Mouse (Mus musculus) kidney, embryonic 15.5 days (tissue): ENCODE measurements around the gene Pafah1b1. TPM values are rescaled to one million over a fixed set of nuclear protein-coding genes. Genes with fewer than 3 reads are reported as not detected.
A peak's percentile ranks its signal among the peaks of the same experiment; 100 is the strongest.

Experiments
- ATAC-seq: fragments of 200-750 bp; cut with Nextera tagmentation; replicated peaks from 2 replicates; pipeline ENCODE4 v1.8.0; 2017; ENCODE audit warnings: moderate TSS enrichment; ENCODE audit not compliant: low FRiP score
- H3K27ac ChIP-seq: fragments of 300-500 bp; sonication (generic); 2 replicates; pipeline ENCODE4 v1.5.1; 2015; ENCODE audit warnings: mild to moderate bottlenecking, inconsistent platforms
- H3K27me3 ChIP-seq: fragments of 300-500 bp; sonication (generic); 2 replicates; pipeline ENCODE4 v1.6.1; 2015; ENCODE audit warnings: inconsistent platforms
- H3K36me3 ChIP-seq: fragments of 300-500 bp; sonication (generic); 2 replicates; pipeline ENCODE4 v1.6.1; 2015; ENCODE audit warnings: inconsistent platforms
- H3K4me1 ChIP-seq: fragments of 300-500 bp; sonication (generic); 2 replicates; pipeline ENCODE4 v1.6.1; 2015; ENCODE audit warnings: inconsistent platforms
- H3K4me2 ChIP-seq: fragments of 300-500 bp; sonication (generic); 2 replicates; pipeline ENCODE4 v1.6.1; 2015; ENCODE audit warnings: moderate library complexity, mild to moderate bottlenecking, inconsistent platforms
- H3K4me3 ChIP-seq: fragments of 300-500 bp; sonication (generic); replicated peaks from 2 replicates; pipeline ENCODE4 v1.5.1; 2015; ENCODE audit warnings: mild to moderate bottlenecking, inconsistent platforms
- H3K9ac ChIP-seq: fragments of 300-500 bp; sonication (generic); 2 replicates; pipeline ENCODE4 v1.6.1; 2015; ENCODE audit warnings: mild to moderate bottlenecking, inconsistent platforms
- H3K9me3 ChIP-seq: fragments of 300-500 bp; sonication (generic); replicated peaks from 2 replicates; pipeline ENCODE4 v1.6.1; 2016; ENCODE audit warnings: inconsistent platforms
- WGBS: fragments of 180-500 bp; shearing (Covaris S2); methylation state at CpG from one replicate; pipeline ENCODE4 v1.1.7; 2015; ENCODE audit warnings: mixed read lengths; 5-methylcytosine and 5-hydroxymethylcytosine counted together
- polyA plus RNA-seq: library from polyadenylated mRNA; unstranded; fragments of >200 nt; fragmentation: Nextera tagmentation; extraction: Ambion mirVana; gene quantifications from 2 replicates; pipeline ENCODE4 v1.2.1, GENCODE M21; 2015

Gene Pafah1b1
- polyA plus RNA-seq, 1 experiment from 2014 or later, result 42.0 TPM

- 96% methylated on average over 1 of the region's 1 CpGs for WGBS
- Histone ChIP-seq H3K9me3 (no peaks in the 10 kb centered on the region), H3K36me3 (peaks cover 4% of the 10 kb centered on the region; the same call in 1 of the 2 replicates), H3K4me1 (peaks cover 15% of the 10 kb centered on the region), H3K27ac (no peak overlapping the region), H3K4me2 (no peak overlapping the region), H3K27me3 (no peaks in the 10 kb centered on the region), H3K9ac (no peak overlapping the region), H3K4me3 (no peak overlapping the region)
- no peak for ATAC-seq
These were observed 13.8 kb downstream of the Pafah1b1 start for GRCm38 (mm10) chr11:74710671-74711070.

- ATAC-seq, result no peak
- peaks cover 14% of the 10 kb centered on the region for H3K4me1 ChIP-seq
- H3K9ac ChIP-seq, result no peak overlapping the region
- no peak overlapping the region for H3K4me3 ChIP-seq
- no peaks in the 10 kb centered on the region for H3K27me3 ChIP-seq
- peaks cover 4% of the 10 kb centered on the region; the same call in 1 of the 2 replicates for H3K36me3 ChIP-seq
- no peak overlapping the region for H3K27ac ChIP-seq
- H3K4me2 ChIP-seq, result no peak overlapping the region
- 25% methylated on average over 1 of the region's 1 CpGs for WGBS
- no peaks in the 10 kb centered on the region for H3K9me3 ChIP-seq
These were observed 15.7 kb downstream of the Pafah1b1 start for GRCm38 (mm10) chr11:74708781-74709180.

- H3K27ac ChIP-seq, result no peak overlapping the region
- WGBS, result 92% methylated on average over 2 of the region's 2 CpGs
- no peaks in the 10 kb centered on the region for H3K9me3 ChIP-seq
- no peak for ATAC-seq
- H3K27me3 ChIP-seq, result no peaks in the 10 kb centered on the region
- H3K4me2 ChIP-seq, result no peak overlapping the region
- H3K36me3 ChIP-seq, result peaks cover 2% of the 10 kb centered on the region
- no peak overlapping the region for H3K9ac ChIP-seq
- peaks cover 6% of the 10 kb centered on the region for H3K4me1 ChIP-seq
- no peak overlapping the region for H3K4me3 ChIP-seq
These were observed 20.4 kb downstream of the Pafah1b1 start for GRCm38 (mm10) chr11:74704068-74704467.

GRCm38 (mm10) chr11:74699505-74699904 lies 25.0 kb downstream of the Pafah1b1 start:
- Histone ChIP-seq H3K4me3 (no peak overlapping the region), H3K4me1 (no peaks in the 10 kb centered on the region), H3K36me3 (peaks cover 42% of the 10 kb centered on the region), H3K27ac (no peak overlapping the region), H3K4me2 (no peak overlapping the region), H3K9ac (no peak overlapping the region), H3K27me3 (no peaks in the 10 kb centered on the region), H3K9me3 (no peaks in the 10 kb centered on the region)
- no peak for ATAC-seq
- WGBS, result 94% methylated on average over 2 of the region's 2 CpGs

GRCm38 (mm10) chr11:74692151-74692550 lies 32.3 kb downstream of the Pafah1b1 start:
- no peak overlapping the region for H3K4me2 ChIP-seq
- H3K9ac ChIP-seq, result no peak overlapping the region
- no peak for ATAC-seq
- 70% methylated on average over 1 of the region's 1 CpGs for WGBS
- H3K27ac ChIP-seq, result no peak overlapping the region
- no peak overlapping the region for H3K4me3 ChIP-seq
- no peaks in the 10 kb centered on the region for H3K27me3 ChIP-seq
- H3K4me1 ChIP-seq, result no peaks in the 10 kb centered on the region
- no peaks in the 10 kb centered on the region for H3K9me3 ChIP-seq
- H3K36me3 ChIP-seq, result peaks cover 62% of the 10 kb centered on the region

GRCm38 (mm10) chr11:74675156-74675555 lies 49.3 kb downstream of the Pafah1b1 start:
- no peaks in the 10 kb centered on the region for H3K9me3 ChIP-seq
- no peaks in the 10 kb centered on the region for H3K4me1 ChIP-seq
- no peak overlapping the region for H3K9ac ChIP-seq
- H3K4me3 ChIP-seq, result no peak overlapping the region
- H3K27me3 ChIP-seq, result no peaks in the 10 kb centered on the region
- no peak overlapping the region for H3K4me2 ChIP-seq
- 0 out of 2 replicates have a peak overlapping the region, but pooled peaks have one; percentile 4 for H3K27ac ChIP-seq
- WGBS, result 88% methylated on average over 4 of the region's 4 CpGs
- H3K36me3 ChIP-seq, result peaks cover 68% of the 10 kb centered on the region
- ATAC-seq, result no peak

GRCm38 (mm10) chr11:74674713-74675112 lies 49.8 kb downstream of the Pafah1b1 start:
- no peak overlapping the region for H3K9ac ChIP-seq
- H3K27ac ChIP-seq, result no peak overlapping the region
- H3K36me3 ChIP-seq, result peaks cover 67% of the 10 kb centered on the region
- ATAC-seq, result no peak
- no peaks in the 10 kb centered on the region for H3K4me1 ChIP-seq
- no peak overlapping the region for H3K4me3 ChIP-seq
- no peak overlapping the region for H3K4me2 ChIP-seq
- no peaks in the 10 kb centered on the region for H3K9me3 ChIP-seq
- WGBS, result 94% methylated on average over 8 of the region's 8 CpGs
- H3K27me3 ChIP-seq, result no peaks in the 10 kb centered on the region

- WGBS, result 91% methylated on average over 1 of the region's 1 CpGs
- no peaks in the 10 kb centered on the region for H3K27me3 ChIP-seq
- H3K27ac ChIP-seq, result no peak overlapping the region
- ATAC-seq, result no peak
- no peaks in the 10 kb centered on the region for H3K9me3 ChIP-seq
- H3K4me3 ChIP-seq, result no peak overlapping the region
- H3K4me1 ChIP-seq, result no peaks in the 10 kb centered on the region
- H3K9ac ChIP-seq, result no peak overlapping the region
- peaks cover 67% of the 10 kb centered on the region for H3K36me3 ChIP-seq
- H3K4me2 ChIP-seq, result no peak overlapping the region
These were observed 50.9 kb downstream of the Pafah1b1 start for GRCm38 (mm10) chr11:74673561-74673960.

- Histone ChIP-seq H3K27me3 (no peaks in the 10 kb centered on the region), H3K27ac (no peak overlapping the region), H3K4me1 (no peaks in the 10 kb centered on the region), H3K9ac (no peak overlapping the region), H3K4me2 (no peak overlapping the region), H3K9me3 (no peaks in the 10 kb centered on the region), H3K36me3 (peaks cover 67% of the 10 kb centered on the region), H3K4me3 (no peak overlapping the region)
- WGBS, result 81% methylated on average over 6 of the region's 6 CpGs
- ATAC-seq, result no peak
These were observed 51.5 kb downstream of the Pafah1b1 start for GRCm38 (mm10) chr11:74672901-74673513.

- Histone ChIP-seq H3K9me3 (no peaks in the 10 kb centered on the region), H3K4me2 (no peak overlapping the region), H3K4me3 (no peak overlapping the region), H3K27ac (no peak overlapping the region; the same call in 1 of the 2 replicates), H3K4me1 (no peaks in the 10 kb centered on the region), H3K36me3 (peaks cover 67% of the 10 kb centered on the region), H3K27me3 (no peaks in the 10 kb centered on the region), H3K9ac (no peak overlapping the region)
- 92% methylated on average over 5 of the region's 5 CpGs for WGBS
- ATAC-seq, result no peak
These were observed 52.6 kb downstream of the Pafah1b1 start for GRCm38 (mm10) chr11:74671839-74672238.

GRCm38 (mm10) chr11:74671013-74671412 lies 53.5 kb downstream of the Pafah1b1 start:
- Histone ChIP-seq H3K4me3 (no peak overlapping the region), H3K27me3 (no peaks in the 10 kb centered on the region), H3K4me1 (no peaks in the 10 kb centered on the region), H3K4me2 (no peak overlapping the region), H3K9ac (no peak overlapping the region), H3K36me3 (peaks cover 68% of the 10 kb centered on the region), H3K27ac (no peak overlapping the region), H3K9me3 (no peaks in the 10 kb centered on the region)
- no peak for ATAC-seq
- 94% methylated on average over 1 of the region's 1 CpGs for WGBS

- Histone ChIP-seq H3K27ac (no peak overlapping the region), H3K4me3 (no peak overlapping the region), H3K36me3 (peaks cover 71% of the 10 kb centered on the region), H3K27me3 (no peaks in the 10 kb centered on the region), H3K9ac (no peak overlapping the region), H3K4me2 (no peak overlapping the region), H3K4me1 (no peaks in the 10 kb centered on the region), H3K9me3 (no peaks in the 10 kb centered on the region)
- no peak for ATAC-seq
These were observed 54.3 kb downstream of the Pafah1b1 start for GRCm38 (mm10) chr11:74670151-74670550.

GRCm38 (mm10) chr11:74668971-74669370 lies 55.5 kb downstream of the Pafah1b1 start:
- Histone ChIP-seq H3K4me3 (no peak overlapping the region), H3K27ac (no peak overlapping the region), H3K36me3 (peaks cover 71% of the 10 kb centered on the region), H3K9me3 (no peaks in the 10 kb centered on the region), H3K4me2 (no peak overlapping the region), H3K27me3 (no peaks in the 10 kb centered on the region), H3K9ac (no peak overlapping the region), H3K4me1 (no peaks in the 10 kb centered on the region)
- no peak for ATAC-seq
- WGBS, result 80% methylated on average over 2 of the region's 2 CpGs
